Mouse (Mus musculus) midbrain, postnatal 0 days (tissue): ENCODE measurements around the gene Nexn. TPM values are rescaled to one million over a fixed set of nuclear protein-coding genes. Genes with fewer than 3 reads are reported as not detected.

Source experiments
- ATAC-seq: fragments of 200-750 bp; cut with Nextera tagmentation; 2 replicates; pipeline ENCODE4 v1.8.0; 2017; ENCODE audit warnings: moderate number of reproducible peaks, mild to moderate bottlenecking, moderate TSS enrichment, moderate library complexity; ENCODE audit not compliant: low FRiP score
- DNase-seq: peaks from one replicate; pipeline ENCODE4 v3.0.0-alpha.2; 2015; ENCODE audit warnings: low spot score
- H3K27ac ChIP-seq: fragments of 300-500 bp; sonication (generic); 2 replicates; pipeline ENCODE4 v1.5.1; 2014; ENCODE audit warnings: low read depth, mild to moderate bottlenecking, low read length, mixed read lengths
- H3K27me3 ChIP-seq: fragments of 300-500 bp; sonication (generic); 2 replicates; pipeline ENCODE4 v1.6.1; 2014; ENCODE audit warnings: low read length, control low read depth, mixed read lengths; ENCODE audit not compliant: insufficient read depth
- H3K36me3 ChIP-seq: fragments of 300-500 bp; sonication (generic); 2 replicates; pipeline ENCODE4 v1.6.1; 2014; ENCODE audit warnings: low read length, control low read depth, mixed read lengths; ENCODE audit not compliant: insufficient read depth
- H3K4me1 ChIP-seq: fragments of 300-500 bp; sonication (generic); 2 replicates; pipeline ENCODE4 v1.6.1; 2014; ENCODE audit warnings: mild to moderate bottlenecking, control low read depth, antibody characterized with exemption, low read length, mixed read lengths; ENCODE audit not compliant: insufficient read depth
- H3K4me2 ChIP-seq: fragments of 300-500 bp; sonication (generic); 2 replicates; pipeline ENCODE4 v1.6.1; 2014; ENCODE audit warnings: low read depth, mild to moderate bottlenecking, low read length, mixed read lengths; ENCODE audit not compliant: poor library complexity, severe bottlenecking
- H3K4me3 ChIP-seq: fragments of 300-500 bp; sonication (generic); 2 replicates; pipeline ENCODE4 v1.5.1; 2014; ENCODE audit warnings: low read depth, mild to moderate bottlenecking, low read length, moderate library complexity
- H3K9ac ChIP-seq: fragments of 300-500 bp; sonication (generic); replicated peaks from 2 replicates; pipeline ENCODE4 v1.6.1; 2014; ENCODE audit warnings: mild to moderate bottlenecking, low read length, moderate library complexity, mixed read lengths; ENCODE audit not compliant: poor library complexity, severe bottlenecking
- H3K9me3 ChIP-seq: fragments of 300-500 bp; sonication (generic); 2 replicates; pipeline ENCODE4 v1.6.1; 2016; ENCODE audit warnings: low read length, control low read depth
- CTCF ChIP-seq: IDR thresholded peaks from 2 replicates; pipeline ENCODE4 v1.5.1; 2016; ENCODE audit warnings: antibody characterized with exemption, mild to moderate bottlenecking
- WGBS: fragments of 180-500 bp; shearing (Covaris S2); extraction: QIAGEN DNeasy Blood & Tissue Kit; methylation state at CpG from one replicate; pipeline ENCODE4 v1.1.7; 2014; 5-methylcytosine and 5-hydroxymethylcytosine counted together
- polyA plus RNA-seq: library from polyadenylated mRNA; unstranded; fragments of >200 nt; fragmentation: Nextera tagmentation; extraction: Ambion mirVana; gene quantifications from 2 replicates; pipeline ENCODE4 v1.2.1, GENCODE M21; 2015
- total RNA-seq: library from RNA; depleted of rRNA; stranded (reverse); fragments of >200 nt; gene quantifications from 2 replicates; pipeline ENCODE4 v1.2.3, GENCODE M21; 2014

Nexn gene
- total and polyA plus RNA-seq, 2 experiments from 2014 or later = 0.11 to 2.3 TPM

DNA sequence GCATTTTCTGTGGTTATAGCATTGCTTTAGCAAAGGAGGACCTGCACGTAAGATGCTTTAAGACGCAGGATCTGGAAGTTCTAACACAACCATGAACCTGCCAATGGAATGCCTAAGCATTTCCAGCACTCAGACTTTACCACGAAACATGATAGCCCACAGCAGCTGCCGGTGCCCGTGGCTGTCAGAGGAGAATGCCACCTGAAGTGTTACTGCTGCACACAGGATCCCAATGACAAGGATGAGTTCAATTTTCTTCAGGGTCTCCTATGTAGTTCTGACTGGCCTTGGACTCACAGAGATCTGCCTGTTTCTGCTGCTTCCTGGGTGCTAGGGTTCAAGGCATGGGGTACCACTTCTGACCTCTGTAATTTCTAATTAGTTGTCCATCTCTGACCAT, 18.6 kb upstream of the Nexn start:
- no peak overlapping the region for H3K4me2 ChIP-seq
- 94% methylated on average over 5 of the region's 5 CpGs for WGBS
- no peak overlapping the region for H3K9ac ChIP-seq
- no peaks in the 10 kb centered on the region for H3K9me3 ChIP-seq
- ATAC-seq (no peak), DNase-seq (no peak)
- H3K27me3 ChIP-seq = no peaks in the 10 kb centered on the region
- H3K4me3 ChIP-seq = no peak overlapping the region
- no peak for TF ChIP-seq CTCF
- H3K27ac ChIP-seq = no peak overlapping the region
- H3K36me3 ChIP-seq = peaks cover 51% of the 10 kb centered on the region
- no peaks in the 10 kb centered on the region for H3K4me1 ChIP-seq

DNA sequence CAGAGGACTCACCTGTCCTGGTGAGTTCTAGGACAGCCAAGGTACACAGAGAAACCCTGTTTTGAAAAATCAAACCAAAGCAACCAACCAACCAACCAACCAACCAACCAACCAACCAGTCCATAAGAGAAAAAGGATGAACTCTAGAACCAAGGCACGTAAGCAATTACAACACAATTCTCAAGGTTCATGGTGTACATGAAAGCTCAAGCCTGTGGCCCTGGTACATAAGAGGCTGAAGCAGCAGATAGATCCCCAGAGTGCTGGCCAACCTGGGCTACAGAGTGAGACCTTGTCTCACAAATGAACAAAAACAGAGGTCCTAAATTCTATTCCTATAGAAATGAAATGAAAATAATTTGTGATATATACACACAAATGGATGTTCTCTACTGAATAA, 18.2 kb upstream of the Nexn start:
- Histone ChIP-seq H3K4me3 (no peak overlapping the region), H3K4me2 (no peak overlapping the region), H3K27ac (no peak overlapping the region), H3K27me3 (no peaks in the 10 kb centered on the region), H3K4me1 (no peaks in the 10 kb centered on the region), H3K9ac (no peak overlapping the region), H3K9me3 (no peaks in the 10 kb centered on the region), H3K36me3 (peaks cover 51% of the 10 kb centered on the region)
- ATAC-seq = no peak
- no peak for DNase-seq
- 93% methylated on average over 1 of the region's 1 CpGs for WGBS
- TF ChIP-seq CTCF = no peak

DNA sequence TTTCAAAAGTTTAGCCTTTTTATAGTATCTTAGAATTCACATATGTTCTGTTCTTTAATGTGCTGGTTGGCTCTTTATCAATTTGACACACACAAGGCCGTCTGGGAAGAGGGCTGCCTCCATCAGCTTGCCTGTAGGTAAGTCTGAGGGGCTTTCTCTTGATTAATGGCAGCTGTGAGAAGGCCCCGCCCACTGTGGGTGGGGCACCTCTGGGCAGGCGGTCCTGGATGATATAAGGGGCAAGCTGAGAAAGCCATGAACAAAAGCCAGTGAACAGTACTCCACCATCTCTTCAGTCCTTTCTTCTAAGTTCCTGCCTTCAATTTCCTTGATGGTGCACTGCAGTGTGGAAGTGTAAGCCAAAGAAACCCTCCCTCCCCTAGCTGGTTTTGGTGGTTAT, 16.0 kb upstream of the Nexn start:
- no peak for TF ChIP-seq CTCF
- Histone ChIP-seq H3K4me1 (no peaks in the 10 kb centered on the region), H3K4me3 (no peak overlapping the region), H3K9ac (no peak overlapping the region), H3K36me3 (peaks cover 34% of the 10 kb centered on the region), H3K9me3 (no peaks in the 10 kb centered on the region), H3K27me3 (no peaks in the 10 kb centered on the region), H3K27ac (no peak overlapping the region), H3K4me2 (no peak overlapping the region)
- DNase-seq = no peak
- 43% methylated on average over 3 of the region's 3 CpGs for WGBS
- no peak for ATAC-seq

DNA sequence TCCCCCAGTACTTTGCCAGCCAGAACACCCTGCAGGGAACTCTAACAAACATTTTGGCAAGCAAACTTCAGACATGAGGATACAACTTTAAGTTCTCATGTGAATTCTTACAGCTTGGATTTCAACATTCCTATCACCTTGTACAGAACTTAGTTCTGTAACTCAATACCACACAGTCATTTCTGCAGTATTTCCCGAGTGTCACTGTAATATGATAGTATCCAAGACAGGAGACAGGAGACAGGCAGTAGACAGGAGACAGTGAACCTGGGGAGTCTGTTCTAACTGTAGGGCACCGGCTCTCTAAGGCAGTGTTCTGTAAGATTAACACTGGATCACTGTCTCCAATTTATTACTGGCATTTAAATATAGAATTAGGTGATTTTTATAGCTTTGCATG, 12.3 kb upstream of the Nexn start:
- ATAC-seq = no peak
- Histone ChIP-seq H3K9ac (no peak overlapping the region), H3K27me3 (no peaks in the 10 kb centered on the region), H3K4me2 (no peak overlapping the region), H3K4me3 (no peak overlapping the region), H3K4me1 (no peaks in the 10 kb centered on the region), H3K9me3 (no peaks in the 10 kb centered on the region), H3K36me3 (peaks cover 23% of the 10 kb centered on the region), H3K27ac (no peak overlapping the region)
- 74% methylated on average over 2 of the region's 2 CpGs for WGBS
- DNase-seq = no peak
- no peak for TF ChIP-seq CTCF

DNA sequence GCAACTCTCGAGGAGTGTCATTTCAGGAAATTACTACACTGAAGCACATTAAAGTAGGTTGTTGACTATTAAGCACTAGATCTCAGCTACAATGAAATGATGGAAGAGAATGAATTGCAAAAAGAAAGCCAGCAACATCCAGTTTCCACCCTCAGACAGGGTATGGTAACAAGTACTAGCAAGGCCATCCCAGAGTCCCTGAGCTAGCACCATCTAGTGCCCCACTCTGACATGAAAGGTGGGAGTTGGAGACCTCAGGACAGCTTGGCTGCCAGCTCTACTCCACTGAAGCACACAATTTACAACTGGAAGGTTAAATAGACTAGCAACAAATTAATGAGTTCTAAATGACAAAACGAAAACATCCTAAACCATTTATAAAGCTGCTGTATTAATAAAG, 11.8 kb upstream of the Nexn start:
- Histone ChIP-seq H3K27ac (no peak overlapping the region), H3K36me3 (peaks cover 22% of the 10 kb centered on the region), H3K4me2 (no peak overlapping the region), H3K4me1 (no peaks in the 10 kb centered on the region), H3K27me3 (no peaks in the 10 kb centered on the region), H3K9me3 (no peaks in the 10 kb centered on the region), H3K4me3 (no peak overlapping the region), H3K9ac (no peak overlapping the region)
- ATAC-seq = no peak
- no peak for DNase-seq
- 95% methylated on average over 2 of the region's 2 CpGs for WGBS
- no peak for TF ChIP-seq CTCF

DNA sequence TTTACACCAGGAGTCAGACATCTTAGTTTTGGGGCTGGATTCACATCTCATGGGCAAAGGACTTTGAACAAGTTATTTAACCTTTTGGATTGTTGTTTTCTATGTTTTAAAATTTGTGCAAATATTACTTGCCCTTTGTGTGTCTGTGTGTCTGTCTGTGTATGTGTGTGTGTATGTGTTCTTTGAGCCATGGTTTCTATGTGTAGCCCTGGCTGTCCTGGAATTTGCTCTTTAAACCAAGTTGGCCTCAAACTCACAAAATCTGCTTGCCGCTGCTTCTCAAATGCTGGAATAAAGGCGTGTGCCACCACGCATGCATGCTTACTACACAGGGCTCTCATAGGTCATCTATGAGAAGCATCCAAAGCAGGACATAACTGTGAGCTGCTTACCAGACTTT, 10.8 kb upstream of the Nexn start:
- Histone ChIP-seq H3K27me3 (no peaks in the 10 kb centered on the region), H3K4me3 (no peak overlapping the region), H3K27ac (no peak overlapping the region), H3K9me3 (no peaks in the 10 kb centered on the region), H3K36me3 (peaks cover 15% of the 10 kb centered on the region), H3K9ac (no peak overlapping the region), H3K4me1 (no peaks in the 10 kb centered on the region), H3K4me2 (no peak overlapping the region)
- no peak for TF ChIP-seq CTCF
- DNase-seq (no peak), ATAC-seq (no peak)
- WGBS = 97% methylated on average over 3 of the region's 3 CpGs
